Mouse (Mus musculus) gastrocnemius, postnatal 25 days (tissue): ENCODE results near the gene Imp3. TPM values are rescaled to one million over a fixed set of nuclear protein-coding genes. Genes with fewer than 3 reads are reported as not detected.
"Not testable (repeated sequence)": the region's sequence is repeated elsewhere in the genome, so short reads cannot be mapped to it uniquely, and the experiment has no call there.

ENCODE experiments used
- DNase-seq: peaks from one replicate; pipeline ENCODE4 v3.0.0; 2022
- long read RNA-seq, 2 experiments: library from polyadenylated mRNA; stranded (forward); transcript quantifications; one replicate each; pipeline ENCODE4 v2.0.0; 2021
- total RNA-seq, 2 experiments: library from RNA; stranded (reverse); gene quantifications; 1 replicate in 1 of 2; 2 replicates in 1 of 2; pipeline ENCODE4 v1.2.3; 2021

The Imp3 gene
- total RNA-seq, result 10 to 100 TPM; 45.1 to 45.3 TPM
- long read RNA-seq, experiment 1, transcript Imp3-201 (1 exons, 924 nt), result major isoform, 62 of 62 reads
- long read RNA-seq, experiment 1, partial matches to known transcripts, result 0 of 62 reads
- long read RNA-seq, experiment 1, other reads (novel, unspliced or antisense), result 0 of 62 reads
- long read RNA-seq, experiment 2, transcript Imp3-201 (1 exons, 924 nt), result major isoform, 47 of 47 reads
- long read RNA-seq, experiment 2, partial matches to known transcripts, result 0 of 47 reads
- long read RNA-seq, experiment 2, other reads (novel, unspliced or antisense), result 0 of 47 reads

GRCm38 (mm10) chr9:56937223-56938160 lies at the start of gene Imp3:
TSS of gene Imp3 (plus strand) at chr9:56937475.
- peak; percentile 88 for DNase-seq

- no peak for DNase-seq
Observed at GRCm38 (mm10) chr9:56887581-56887980, 49.7 kb upstream of the Imp3 start.

GRCm38 (mm10) chr9:56889817-56890216 lies 47.5 kb upstream of the Imp3 start:
- peak; percentile 30 for DNase-seq

- no peak for DNase-seq
Observed at GRCm38 (mm10) chr9:56890522-56891250, 46.6 kb upstream of the Imp3 start.

GRCm38 (mm10) chr9:56891517-56892011 lies 45.7 kb upstream of the Imp3 start:
- peak; percentile 63 for DNase-seq

- DNase-seq, result no peak
Observed at GRCm38 (mm10) chr9:56892111-56892510, 45.2 kb upstream of the Imp3 start.

GRCm38 (mm10) chr9:56893313-56893712 lies 44.0 kb upstream of the Imp3 start:
- DNase-seq, result no peak

GRCm38 (mm10) chr9:56894006-56894405 lies 43.3 kb upstream of the Imp3 start:
- DNase-seq, result no peak

GRCm38 (mm10) chr9:56896779-56897178 lies 40.5 kb upstream of the Imp3 start:
- no peak for DNase-seq

GRCm38 (mm10) chr9:56899409-56899808 lies 37.9 kb upstream of the Imp3 start:
- DNase-seq, result no peak

- no peak for DNase-seq
Observed at GRCm38 (mm10) chr9:56900060-56900459, 37.2 kb upstream of the Imp3 start.

GRCm38 (mm10) chr9:56900571-56900970 lies 36.7 kb upstream of the Imp3 start:
- no peak for DNase-seq

GRCm38 (mm10) chr9:56901187-56901586 lies 36.1 kb upstream of the Imp3 start:
- DNase-seq, result no peak

GRCm38 (mm10) chr9:56903662-56904061 lies 33.6 kb upstream of the Imp3 start:
- no peak for DNase-seq

- peak; percentile 18 for DNase-seq
Observed at GRCm38 (mm10) chr9:56907549-56907948, 29.7 kb upstream of the Imp3 start.

- DNase-seq, result not testable (repeated sequence)
Observed at GRCm38 (mm10) chr9:56909991-56910390, 27.3 kb upstream of the Imp3 start.

- DNase-seq, result no peak
Observed at GRCm38 (mm10) chr9:56911017-56911416, 26.3 kb upstream of the Imp3 start.

- DNase-seq, result no peak
Observed at GRCm38 (mm10) chr9:56913991-56914390, 23.3 kb upstream of the Imp3 start.

- no peak for DNase-seq
Observed at GRCm38 (mm10) chr9:56915116-56915515, 22.2 kb upstream of the Imp3 start.

- no peak for DNase-seq
Observed at GRCm38 (mm10) chr9:56915695-56916410, 21.4 kb upstream of the Imp3 start.

GRCm38 (mm10) chr9:56917131-56917530 lies 20.1 kb upstream of the Imp3 start:
- DNase-seq, result no peak

- no peak for DNase-seq
Observed at GRCm38 (mm10) chr9:56918466-56918865, 18.8 kb upstream of the Imp3 start.
